Mouse (Mus musculus): Measurements from ENCODE around the gene Sertm1. TPM values are rescaled to one million over a fixed set of nuclear protein-coding genes. Genes with fewer than 3 reads are reported as not detected.

The Sertm1 gene
- polyA plus RNA-seq, 1 experiment from 2014 or later, result 0.14 TPM

- H3K27ac ChIP-seq (ENCODE audit: low read depth, low read length), result no peak overlapping the region
- H3K27me3 ChIP-seq (ENCODE audit: control insufficient read depth, insufficient read depth, low read length), result no peaks in the 10 kb centered on the region
- no peaks in the 10 kb centered on the region for H3K4me1 ChIP-seq (ENCODE audit: control insufficient read depth, insufficient read depth, low read length)
- no peak overlapping the region for H3K4me2 ChIP-seq (replicated peaks; ENCODE audit: low read depth, low read length)
- H3K9me3 ChIP-seq (ENCODE audit: control insufficient read depth, low read length), result no peaks in the 10 kb centered on the region
- no peak for ATAC-seq (ENCODE audit: low FRiP score, low TSS enrichment)
- no peak overlapping the region for H3K9ac ChIP-seq (ENCODE audit: low read depth, low read length)
- H3K36me3 ChIP-seq (ENCODE audit: control insufficient read depth, insufficient read depth, low read length), result no peaks in the 10 kb centered on the region
- no peak overlapping the region for H3K4me3 ChIP-seq (ENCODE audit: low read length)
- 87% methylated on average over 10 of the region's 10 CpGs for WGBS
Observed at GRCm38 (mm10) chr3:54897974-54898373, 17.7 kb downstream of the Sertm1 start.

- Histone ChIP-seq H3K4me1 (ENCODE audit: control insufficient read depth, insufficient read depth, low read length) (no peaks in the 10 kb centered on the region), H3K9me3 (ENCODE audit: control insufficient read depth, low read length) (no peaks in the 10 kb centered on the region), H3K27ac (ENCODE audit: low read depth, low read length) (no peak overlapping the region), H3K9ac (ENCODE audit: low read depth, low read length) (no peak overlapping the region), H3K4me2 (replicated peaks; ENCODE audit: low read depth, low read length) (no peak overlapping the region), H3K36me3 (ENCODE audit: control insufficient read depth, insufficient read depth, low read length) (no peaks in the 10 kb centered on the region), H3K4me3 (ENCODE audit: low read length) (no peak overlapping the region), H3K27me3 (ENCODE audit: control insufficient read depth, insufficient read depth, low read length) (no peaks in the 10 kb centered on the region)
- no peak for ATAC-seq (ENCODE audit: low FRiP score, low TSS enrichment)
- 85% methylated on average over 1 of the region's 1 CpGs for WGBS
Observed at GRCm38 (mm10) chr3:54894891-54895290, 20.8 kb downstream of the Sertm1 start.

- Histone ChIP-seq H3K9me3 (ENCODE audit: control insufficient read depth, low read length) (no peaks in the 10 kb centered on the region), H3K4me1 (ENCODE audit: control insufficient read depth, insufficient read depth, low read length) (no peaks in the 10 kb centered on the region), H3K4me3 (ENCODE audit: low read length) (no peak overlapping the region), H3K36me3 (ENCODE audit: control insufficient read depth, insufficient read depth, low read length) (no peaks in the 10 kb centered on the region), H3K27me3 (ENCODE audit: control insufficient read depth, insufficient read depth, low read length) (no peaks in the 10 kb centered on the region), H3K4me2 (replicated peaks; ENCODE audit: low read depth, low read length) (no peak overlapping the region), H3K27ac (ENCODE audit: low read depth, low read length) (no peak overlapping the region), H3K9ac (ENCODE audit: low read depth, low read length) (no peak overlapping the region)
- no peak for ATAC-seq (ENCODE audit: low FRiP score, low TSS enrichment)
- WGBS, result 66% methylated on average over 4 of the region's 4 CpGs
Observed at GRCm38 (mm10) chr3:54892218-54892617, 23.5 kb downstream of the Sertm1 start.

GRCm38 (mm10) chr3:54886501-54886900 is 29.2 kb downstream of the Sertm1 start:
- Histone ChIP-seq H3K9me3 (ENCODE audit: control insufficient read depth, low read length) (no peaks in the 10 kb centered on the region), H3K4me3 (ENCODE audit: low read length) (no peak overlapping the region), H3K4me1 (ENCODE audit: control insufficient read depth, insufficient read depth, low read length) (no peaks in the 10 kb centered on the region), H3K9ac (ENCODE audit: low read depth, low read length) (no peak overlapping the region), H3K36me3 (ENCODE audit: control insufficient read depth, insufficient read depth, low read length) (no peaks in the 10 kb centered on the region), H3K27me3 (ENCODE audit: control insufficient read depth, insufficient read depth, low read length) (no peaks in the 10 kb centered on the region), H3K4me2 (replicated peaks; ENCODE audit: low read depth, low read length) (no peak overlapping the region), H3K27ac (ENCODE audit: low read depth, low read length) (no peak overlapping the region)
- 87% methylated on average over 2 of the region's 2 CpGs for WGBS
- ATAC-seq (ENCODE audit: low FRiP score, low TSS enrichment), result no peak

Other genes with a start within 250 kb of the Sertm1 start
- 84.4 and 121 TPM in 2 replicates for gene Supt20, start 223.1 kb downstream of the Sertm1 start, polyA plus RNA-seq (2014; fragmentation: Nextera tagmentation; extraction: Ambion mirVana)
- 2.8 TPM in 1 of 2 replicates, not detected in the other for gene Gm21958, start 201.5 kb downstream of the Sertm1 start, polyA plus RNA-seq (2014; fragmentation: Nextera tagmentation; extraction: Ambion mirVana)
- 182 and 185 TPM in 2 replicates for gene Exosc8, start 180.5 kb downstream of the Sertm1 start, polyA plus RNA-seq (2014; fragmentation: Nextera tagmentation; extraction: Ambion mirVana)
- 62.7 and 66.3 TPM in 2 replicates for gene Alg5, start 180.3 kb downstream of the Sertm1 start, polyA plus RNA-seq (2014; fragmentation: Nextera tagmentation; extraction: Ambion mirVana)
- 1.8 and 1.9 TPM in 2 replicates for gene Smad9, start 160.3 kb downstream of the Sertm1 start, polyA plus RNA-seq (2014; fragmentation: Nextera tagmentation; extraction: Ambion mirVana)
- gene Rfxap, start 108.1 kb downstream of the Sertm1 start, polyA plus RNA-seq (2014; fragmentation: Nextera tagmentation; extraction: Ambion mirVana), result 50.7 and 60.1 TPM in 2 replicates
- gene Ccna1, start 139.6 kb upstream of the Sertm1 start, polyA plus RNA-seq (2014; fragmentation: Nextera tagmentation; extraction: Ambion mirVana), result 1.6 and 2.1 TPM in 2 replicates
- gene Spg20, start 196.2 kb upstream of the Sertm1 start, polyA plus RNA-seq (2014; fragmentation: Nextera tagmentation; extraction: Ambion mirVana), result 33.4 and 49.6 TPM in 2 replicates
- not detected in 2 replicates for gene Ccdc169, start 221.5 kb upstream of the Sertm1 start, polyA plus RNA-seq (2014; fragmentation: Nextera tagmentation; extraction: Ambion mirVana)